Mouse (Mus musculus) liver, postnatal 0 days (tissue): ENCODE measurements at regions not wholly inside any gene's neighbourhood (a gene's known extent, or its start where the extent isn't known, plus 50 kb on each side); places are given as distances from the start of the nearest gene placed in this dataset.

Source experiments
- ATAC-seq: fragments of 200-750 bp; cut with Nextera tagmentation; 2 replicates; pipeline ENCODE4 v1.8.0; 2017; ENCODE audit warnings: mild to moderate bottlenecking, moderate library complexity
- DNase-seq: peaks from one replicate; pipeline ENCODE4 v3.0.0-alpha.2; 2016
- H3K27ac ChIP-seq: fragments of 300-500 bp; sonication (generic); 2 replicates; pipeline ENCODE4 v1.5.1; 2014; ENCODE audit warnings: antibody characterized with exemption, moderate library complexity, mild to moderate bottlenecking, low read depth
- H3K27me3 ChIP-seq: fragments of 300-500 bp; sonication (generic); 2 replicates; pipeline ENCODE4 v1.6.1; 2014; ENCODE audit warnings: low read length, control low read depth, mixed read lengths; ENCODE audit not compliant: insufficient read depth
- H3K36me3 ChIP-seq: fragments of 300-500 bp; sonication (generic); replicated peaks from 2 replicates; pipeline ENCODE4 v1.6.1; 2014; ENCODE audit warnings: mild to moderate bottlenecking, control low read depth, low read length, moderate library complexity, mixed read lengths; ENCODE audit not compliant: insufficient read depth
- H3K4me1 ChIP-seq: fragments of 300-500 bp; sonication (generic); 2 replicates; pipeline ENCODE4 v1.6.1; 2014; ENCODE audit warnings: antibody characterized with exemption, mild to moderate bottlenecking, control low read depth; ENCODE audit not compliant: insufficient read depth
- H3K4me2 ChIP-seq: fragments of 300-500 bp; sonication (generic); 2 replicates; pipeline ENCODE4 v1.6.1; 2014; ENCODE audit warnings: low read depth, mild to moderate bottlenecking, low read length, moderate library complexity, mixed read lengths
- H3K4me3 ChIP-seq: fragments of 300-500 bp; sonication (generic); 2 replicates; pipeline ENCODE4 v1.5.1; 2014; ENCODE audit warnings: low read depth, low read length
- H3K9ac ChIP-seq: fragments of 300-500 bp; sonication (generic); replicated peaks from 2 replicates; pipeline ENCODE4 v1.6.1; 2014; ENCODE audit warnings: mild to moderate bottlenecking, moderate library complexity
- H3K9me3 ChIP-seq: fragments of 300-500 bp; sonication (generic); 2 replicates; pipeline ENCODE4 v1.6.1; 2016; ENCODE audit warnings: mild to moderate bottlenecking, control low read depth, low read length, mixed read lengths
- CTCF ChIP-seq: sonication (generic); IDR thresholded peaks from 2 replicates; pipeline ENCODE4 v1.5.1; 2016; ENCODE audit warnings: antibody characterized with exemption, low read depth
- EP300 ChIP-seq: IDR thresholded peaks from 2 replicates; pipeline ENCODE4 v1.6.1; 2016; ENCODE audit warnings: antibody characterized with exemption, low read depth, mild to moderate bottlenecking
- WGBS: fragments of 180-500 bp; shearing (Covaris S2); extraction: QIAGEN DNeasy Blood & Tissue Kit; methylation state at CpG from one replicate; pipeline ENCODE4 v1.1.7; 2014; ENCODE audit not compliant: insufficient replicate concordance; 5-methylcytosine and 5-hydroxymethylcytosine counted together

GRCm38 (mm10) chr17:4661996-4662395, 332.1 kb upstream of the Arid1b start:
- H3K9ac ChIP-seq = no peak overlapping the region
- no peaks in the 10 kb centered on the region for H3K9me3 ChIP-seq
- H3K4me1 ChIP-seq = no peaks in the 10 kb centered on the region
- no peak overlapping the region for H3K4me2 ChIP-seq
- WGBS = 71% methylated on average over 5 of the region's 5 CpGs
- H3K27ac ChIP-seq = no peak overlapping the region
- TF ChIP-seq EP300 (no peak), CTCF (no peak)
- H3K36me3 ChIP-seq = no peaks in the 10 kb centered on the region
- DNase-seq (no peak), ATAC-seq (no peak)
- no peak overlapping the region for H3K4me3 ChIP-seq
- no peaks in the 10 kb centered on the region for H3K27me3 ChIP-seq

GRCm38 (mm10) chr17:4668511-4668910, 325.6 kb upstream of the Arid1b start:
- no peak for ATAC-seq
- no peaks in the 10 kb centered on the region for H3K4me1 ChIP-seq
- no peaks in the 10 kb centered on the region for H3K9me3 ChIP-seq
- TF ChIP-seq CTCF (no peak), EP300 (no peak)
- WGBS = 73% methylated on average over 3 of the region's 3 CpGs
- no peaks in the 10 kb centered on the region for H3K36me3 ChIP-seq
- no peak for DNase-seq
- no peak overlapping the region for H3K4me3 ChIP-seq
- H3K9ac ChIP-seq = no peak overlapping the region
- H3K27ac ChIP-seq = no peak overlapping the region
- no peaks in the 10 kb centered on the region for H3K27me3 ChIP-seq
- no peak overlapping the region for H3K4me2 ChIP-seq

- ATAC-seq (no peak), DNase-seq (no peak)
- no peak overlapping the region for H3K27ac ChIP-seq
- no peaks in the 10 kb centered on the region for H3K4me1 ChIP-seq
- no peak overlapping the region for H3K4me2 ChIP-seq
- 82% methylated on average over 2 of the region's 2 CpGs for WGBS
- TF ChIP-seq EP300 = no peak
- no peak for TF ChIP-seq CTCF
- no peaks in the 10 kb centered on the region for H3K9me3 ChIP-seq
- no peak overlapping the region for H3K4me3 ChIP-seq
- H3K27me3 ChIP-seq = no peaks in the 10 kb centered on the region
- H3K9ac ChIP-seq = no peak overlapping the region
- H3K36me3 ChIP-seq = no peaks in the 10 kb centered on the region
Observed at GRCm38 (mm10) chr17:4673271-4673670, 320.9 kb upstream of the Arid1b start.

GRCm38 (mm10) chr17:4706421-4706820, 287.7 kb upstream of the Arid1b start:
- Histone ChIP-seq H3K9me3 (no peaks in the 10 kb centered on the region), H3K27ac (no peak overlapping the region), H3K4me1 (no peaks in the 10 kb centered on the region), H3K4me3 (no peak overlapping the region), H3K36me3 (no peaks in the 10 kb centered on the region), H3K4me2 (no peak overlapping the region), H3K27me3 (no peaks in the 10 kb centered on the region), H3K9ac (no peak overlapping the region)
- TF ChIP-seq EP300 = no peak
- no peak for TF ChIP-seq CTCF
- DNase-seq (no peak), ATAC-seq (no peak)
- WGBS = 69% methylated on average over 1 of the region's 1 CpGs

GRCm38 (mm10) chr17:4721061-4721460, 273.1 kb upstream of the Arid1b start:
- WGBS = 82% methylated on average over 4 of the region's 4 CpGs
- H3K27ac ChIP-seq = no peak overlapping the region
- DNase-seq (no peak), ATAC-seq (no peak)
- no peaks in the 10 kb centered on the region for H3K4me1 ChIP-seq
- no peaks in the 10 kb centered on the region for H3K36me3 ChIP-seq
- no peaks in the 10 kb centered on the region for H3K9me3 ChIP-seq
- no peak overlapping the region for H3K4me3 ChIP-seq
- no peak overlapping the region for H3K9ac ChIP-seq
- TF ChIP-seq CTCF (no peak), EP300 (no peak)
- no peaks in the 10 kb centered on the region for H3K27me3 ChIP-seq
- no peak overlapping the region for H3K4me2 ChIP-seq

- no peak overlapping the region for H3K27ac ChIP-seq
- no peak overlapping the region for H3K4me2 ChIP-seq
- H3K27me3 ChIP-seq = no peaks in the 10 kb centered on the region
- no peaks in the 10 kb centered on the region for H3K9me3 ChIP-seq
- ATAC-seq = no peak
- no peaks in the 10 kb centered on the region for H3K4me1 ChIP-seq
- no peak overlapping the region for H3K4me3 ChIP-seq
- TF ChIP-seq EP300 = no peak
- TF ChIP-seq CTCF = no peak
- no peak overlapping the region for H3K9ac ChIP-seq
- 51% methylated on average over 3 of the region's 3 CpGs for WGBS
- no peak for DNase-seq
- H3K36me3 ChIP-seq = no peaks in the 10 kb centered on the region
Observed at GRCm38 (mm10) chr17:4724031-4724430, 270.1 kb upstream of the Arid1b start.

- Histone ChIP-seq H3K36me3 (no peaks in the 10 kb centered on the region), H3K9me3 (no peaks in the 10 kb centered on the region), H3K27me3 (no peaks in the 10 kb centered on the region), H3K4me2 (no peak overlapping the region), H3K4me1 (no peaks in the 10 kb centered on the region), H3K4me3 (no peak overlapping the region), H3K27ac (no peak overlapping the region), H3K9ac (no peak overlapping the region)
- ATAC-seq = no peak
- DNase-seq = no peak
- WGBS = 75% methylated on average over 12 of the region's 12 CpGs
- TF ChIP-seq CTCF = no peak
- TF ChIP-seq EP300 = no peak
Observed at GRCm38 (mm10) chr17:4726331-4726741, 267.8 kb upstream of the Arid1b start.
